Comparison of ENCODE assay signal across 24 mouse cellular contexts in the genomic region with DNA sequence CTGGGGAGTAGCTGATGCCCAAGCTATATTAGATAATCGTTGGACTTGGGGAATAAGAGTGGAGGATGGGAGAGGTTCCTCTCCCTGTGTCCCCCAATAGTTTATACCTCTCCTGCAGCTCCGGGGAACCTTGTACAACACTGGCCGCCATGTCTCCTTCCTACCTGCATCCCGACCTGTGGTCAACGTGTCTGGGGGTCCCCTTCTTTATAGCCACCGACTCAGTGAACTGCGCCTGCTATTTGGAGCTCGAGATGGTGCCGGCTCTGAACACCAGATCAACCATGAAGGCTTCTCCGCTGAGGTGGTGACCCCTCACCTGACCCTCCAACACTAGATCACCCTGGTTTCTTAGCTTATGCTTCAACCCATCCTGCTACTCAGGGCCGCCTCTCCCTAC. TPM values are rescaled to one million over a fixed set of nuclear protein-coding genes. Genes with fewer than 3 reads are reported as not detected.
A peak's percentile ranks its signal among the peaks of the same experiment; 100 is the strongest.
DNase-seq lines count a peak whose midpoint lies in the region; ATAC-seq and TF ChIP-seq lines count a peak whose summit lies in the region.
"Had no signal": no experiment of that assay in that cellular context is flagged by ENCODE, and none has a peak within 500 bp of the region (broad histone marks: within the 10 kb centered on the region; RNA-seq: fewer than 3 reads in every experiment).

No protein-coding gene starts in this region.

- peaks cover 80% of the 10 kb centered on the region for H3K4me1 ChIP-seq in neural tube, embryonic 13.5 days (replicated peaks)
- peaks cover 74% of the 10 kb centered on the region for H3K4me1 ChIP-seq in neural tube, embryonic 15.5 days

- no peak for ATAC-seq in cerebellum, adult (ENCODE audit: insufficient number of reproducible peaks, low FRiP score, low TSS enrichment)
- ATAC-seq in neural tube, embryonic 13.5 days (ENCODE audit: low read depth): no peak
- no peak for ATAC-seq in neural tube, embryonic 15.5 days (ENCODE audit: low FRiP score)
- ATAC-seq: forebrain, embryonic 16.5 days; intestine, embryonic 16.5 days; liver, embryonic 12.5 days; liver, postnatal 0 days had no signal

- no peak overlapping the region for H3K9ac ChIP-seq in neural tube, embryonic 13.5 days
- no peak overlapping the region for H3K9ac ChIP-seq in neural tube, embryonic 15.5 days (replicated peaks)
- H3K9ac ChIP-seq: liver, embryonic 12.5 days; liver, postnatal 0 days; midbrain, embryonic 12.5 days had no signal

- no peaks in the 10 kb centered on the region for H3K9me3 ChIP-seq in neural tube, embryonic 13.5 days
- H3K9me3 ChIP-seq in neural tube, embryonic 15.5 days (replicated peaks): no peaks in the 10 kb centered on the region
- H3K9me3 ChIP-seq: heart, embryonic 12.5 days; liver, embryonic 12.5 days; midbrain, embryonic 12.5 days had no signal

- WGBS in neural tube, embryonic 13.5 days: 87% methylated on average over 11 of the region's 11 CpGs
- WGBS in neural tube, embryonic 15.5 days: 93% methylated on average over 11 of the region's 11 CpGs

- peaks cover 27% of the 10 kb centered on the region for H3K27me3 ChIP-seq in neural tube, embryonic 13.5 days
- H3K27me3 ChIP-seq in neural tube, embryonic 15.5 days (replicated peaks): 0 out of 2 replicates have a peak, but pooled peaks cover 5% of the 10 kb centered on the region

- H3K36me3 ChIP-seq in neural tube, embryonic 13.5 days: no peaks in the 10 kb centered on the region
- no peaks in the 10 kb centered on the region for H3K36me3 ChIP-seq in neural tube, embryonic 15.5 days
- H3K36me3 ChIP-seq: heart, embryonic 12.5 days; liver, embryonic 12.5 days; midbrain, embryonic 12.5 days had no signal

- H3K27ac ChIP-seq in layer of hippocampus, adult 2 months: peak overlapping the region; percentile 99; the same call in 1 of the 2 replicates
- H3K27ac ChIP-seq in neural tube, embryonic 13.5 days (replicated peaks): no peak overlapping the region
- H3K27ac ChIP-seq in neural tube, embryonic 15.5 days (replicated peaks): no peak overlapping the region
- H3K27ac ChIP-seq: heart, adult 2 months; liver, embryonic 12.5 days had no signal

- H3K4me2 ChIP-seq in neural tube, embryonic 13.5 days: 0 out of 2 replicates have a peak overlapping the region, but pooled peaks have one; percentile 99
- H3K4me2 ChIP-seq in neural tube, embryonic 15.5 days: no peak overlapping the region
- H3K4me2 ChIP-seq: liver, embryonic 12.5 days had no signal

- no peak for TF ChIP-seq CTCF in layer of hippocampus, adult 2 months (conservative IDR thresholded peaks at IDR 0.05)

- peak; percentile 73 for DNase-seq in cerebellum, adult 9-11 months
- no peak for DNase-seq in layer of hippocampus, adult 2 months (ENCODE audit: low spot score in 2 of 2)
- DNase-seq in layer of hippocampus, adult 11-12 months (ENCODE audit: low spot score): no peak
- DNase-seq in urinary bladder, adult 18-20 months (ENCODE audit: low spot score in 2 of 2): no peak
- DNase-seq: B cell, adult 2 months; embryo, embryonic 11 days; gastrocnemius, postnatal 36 days; heart, adult 2 months; kidney, adult 9 months; kidney, postnatal 10 days; liver, postnatal 0 days; lung, postnatal 36 days; thymus, postnatal 14 days had no signal

- no peak overlapping the region for H3K4me3 ChIP-seq in layer of hippocampus, adult 2 months
- H3K4me3 ChIP-seq in neural tube, embryonic 13.5 days: no peak overlapping the region
- no peak overlapping the region for H3K4me3 ChIP-seq in neural tube, embryonic 15.5 days (replicated peaks)
- H3K4me3 ChIP-seq: erythroblast, embryonic 14.5 days; heart, adult 2 months; heart, embryonic 12.5 days; liver, embryonic 12.5 days; midbrain, embryonic 12.5 days had no signal

RNA-seq across cellular contexts. Expression of a gene that starts 2.6 kb away (rescaled TPM):
- 10 to 100 TPM; 69.2 to 72.8 TPM for total RNA-seq in layer of hippocampus, adult 2 months (2021)
- polyA plus RNA-seq in neural tube, embryonic 13.5 days (2015; fragmentation: Nextera tagmentation; extraction: Ambion mirVana): 3.1 and 4.1 TPM in 2 replicates
- 3.3 and 3.9 TPM in 2 replicates for polyA plus RNA-seq in neural tube, embryonic 15.5 days (2015; fragmentation: Nextera tagmentation; extraction: Ambion mirVana)

RNA-seq across cellular contexts. Expression of a gene that starts 2.7 kb away (rescaled TPM):
- 100 to 1,000 TPM; 184 to 211 TPM for total RNA-seq in layer of hippocampus, adult 2 months (2021)
- polyA plus RNA-seq in neural tube, embryonic 13.5 days (2015; fragmentation: Nextera tagmentation; extraction: Ambion mirVana): 44.5 and 46.0 TPM in 2 replicates
- polyA plus RNA-seq in neural tube, embryonic 15.5 days (2015; fragmentation: Nextera tagmentation; extraction: Ambion mirVana): 57.0 and 71.4 TPM in 2 replicates
- total RNA-seq: megakaryocyte, adult 5-6 weeks had no signal
- polyA plus RNA-seq: erythroblast, embryonic 14.5 days had no signal

RNA-seq across cellular contexts. Expression of a gene that starts 8.1 kb away (rescaled TPM):
- 1 to 10 TPM; 2.2 to 2.3 TPM for total RNA-seq in layer of hippocampus, adult 2 months (2021)
- 0.52 and 0.93 TPM in 2 replicates for polyA plus RNA-seq in neural tube, embryonic 13.5 days (2015; fragmentation: Nextera tagmentation; extraction: Ambion mirVana)
- 0.47 and 0.77 TPM in 2 replicates for polyA plus RNA-seq in neural tube, embryonic 15.5 days (2015; fragmentation: Nextera tagmentation; extraction: Ambion mirVana)
- total RNA-seq: hematopoietic stem cell, adult 5-6 weeks; megakaryocyte, adult 5-6 weeks had no signal
- polyA plus RNA-seq: erythroblast, embryonic 14.5 days had no signal

RNA-seq across cellular contexts. Expression of a gene that starts 12.9 kb away (rescaled TPM):
- total RNA-seq in layer of hippocampus, adult 2 months (2021): 100 to 1,000 TPM; 342 to 353 TPM
- 570 and 614 TPM in 2 replicates for polyA plus RNA-seq in neural tube, embryonic 13.5 days (2015; fragmentation: Nextera tagmentation; extraction: Ambion mirVana)
- 573 and 682 TPM in 2 replicates for polyA plus RNA-seq in neural tube, embryonic 15.5 days (2015; fragmentation: Nextera tagmentation; extraction: Ambion mirVana)

RNA-seq across cellular contexts. Expression of a gene that starts 15.5 kb away (rescaled TPM):
- total RNA-seq in layer of hippocampus, adult 2 months (2021): 10 to 100 TPM; 32.3 to 35.8 TPM
- polyA plus RNA-seq in neural tube, embryonic 13.5 days (2015; fragmentation: Nextera tagmentation; extraction: Ambion mirVana): 25.1 and 26.3 TPM in 2 replicates
- polyA plus RNA-seq in neural tube, embryonic 15.5 days (2015; fragmentation: Nextera tagmentation; extraction: Ambion mirVana): 23.0 and 25.7 TPM in 2 replicates
